Mouse (Mus musculus) intestine, postnatal 0 days (tissue): Measurements from ENCODE around the gene Nxnl1. TPM values are rescaled to one million over a fixed set of nuclear protein-coding genes. Genes with fewer than 3 reads are reported as not detected.

Experiments
- ATAC-seq: fragments of 200-750 bp; cut with Nextera tagmentation; 2 replicates; pipeline ENCODE4 v1.8.0; 2017; ENCODE audit warnings: mild to moderate bottlenecking, moderate TSS enrichment, moderate library complexity
- H3K27ac ChIP-seq: fragments of 300-500 bp; sonication (generic); 2 replicates; pipeline ENCODE4 v1.5.1; 2014; ENCODE audit warnings: mild to moderate bottlenecking, low read depth, low read length, moderate library complexity
- H3K27me3 ChIP-seq: fragments of 300-500 bp; sonication (generic); replicated peaks from 2 replicates; pipeline ENCODE4 v1.6.1; 2014; ENCODE audit warnings: low read length, mixed read lengths; ENCODE audit not compliant: control insufficient read depth, insufficient read depth
- H3K36me3 ChIP-seq: fragments of 300-500 bp; sonication (generic); 2 replicates; pipeline ENCODE4 v1.6.1; 2014; ENCODE audit warnings: mild to moderate bottlenecking, moderate library complexity; ENCODE audit not compliant: control insufficient read depth, insufficient read depth
- H3K4me1 ChIP-seq: fragments of 300-500 bp; sonication (generic); replicated peaks from 2 replicates; pipeline ENCODE4 v1.6.1; 2014; ENCODE audit warnings: antibody characterized with exemption, low read length, mixed read lengths; ENCODE audit not compliant: control insufficient read depth, insufficient read depth
- H3K4me2 ChIP-seq: fragments of 300-500 bp; sonication (generic); replicated peaks from 2 replicates; pipeline ENCODE4 v1.6.1; 2014; ENCODE audit warnings: low read depth, mild to moderate bottlenecking, moderate library complexity
- H3K4me3 ChIP-seq: fragments of 300-500 bp; sonication (generic); 2 replicates; pipeline ENCODE4 v1.5.1; 2014; ENCODE audit warnings: low read depth, low read length
- H3K9ac ChIP-seq: fragments of 300-500 bp; sonication (generic); 2 replicates; pipeline ENCODE4 v1.6.1; 2014; ENCODE audit warnings: mild to moderate bottlenecking, low read depth, low read length
- H3K9me3 ChIP-seq: fragments of 300-500 bp; sonication (generic); 2 replicates; pipeline ENCODE4 v1.6.1; 2016; ENCODE audit warnings: mixed run types; ENCODE audit not compliant: control insufficient read depth
- CTCF ChIP-seq: sonication (generic); IDR thresholded peaks from 2 replicates; pipeline ENCODE4 v1.5.1; 2016; ENCODE audit warnings: low read depth, mild to moderate bottlenecking, control low read depth, antibody characterized with exemption, moderate library complexity
- WGBS: fragments of 180-500 bp; shearing (Covaris S2); extraction: QIAGEN DNeasy Blood & Tissue Kit; methylation state at CpG from one replicate; pipeline ENCODE4 v1.1.7; 2014; 5-methylcytosine and 5-hydroxymethylcytosine counted together
- polyA plus RNA-seq: library from polyadenylated mRNA; unstranded; fragments of >200 nt; fragmentation: Nextera tagmentation; extraction: Ambion mirVana; gene quantifications from 2 replicates; pipeline ENCODE4 v1.2.1, GENCODE M21; 2015

The Nxnl1 gene
- polyA plus RNA-seq, 1 experiment from 2014 or later: not detected

- Histone ChIP-seq H3K9ac (no peak overlapping the region), H3K27me3 (peaks cover 13% of the 10 kb centered on the region; the same call in 1 of the 2 replicates), H3K9me3 (no peaks in the 10 kb centered on the region), H3K4me3 (peak overlapping the region; percentile 29), H3K27ac (no peak overlapping the region), H3K36me3 (no peaks in the 10 kb centered on the region), H3K4me2 (peak overlapping the region; percentile 64), H3K4me1 (0 out of 2 replicates have a peak, but pooled peaks cover 6% of the 10 kb centered on the region)
- ATAC-seq: peak; percentile 25; the same call in 1 of the 2 replicates
- 5% methylated on average over 62 of the region's 65 CpGs for whole genome bisulfite sequencing
- no peak for TF ChIP-seq CTCF
Measured at GRCm38 (mm10) chr8:71601939-71602665, 35.7 kb upstream of the Nxnl1 start.

- Histone ChIP-seq H3K27ac (no peak overlapping the region), H3K4me2 (no peak overlapping the region), H3K9me3 (no peaks in the 10 kb centered on the region), H3K4me1 (0 out of 2 replicates have a peak, but pooled peaks cover 6% of the 10 kb centered on the region), H3K9ac (no peak overlapping the region), H3K4me3 (no peak overlapping the region), H3K36me3 (no peaks in the 10 kb centered on the region; the same call in 1 of the 2 replicates), H3K27me3 (peaks cover 13% of the 10 kb centered on the region; the same call in 1 of the 2 replicates)
- TF ChIP-seq CTCF: no peak
- ATAC-seq: no peak
- 88% methylated on average over 5 of the region's 5 CpGs for WGBS
Measured at GRCm38 (mm10) chr8:71598841-71599240, 32.4 kb upstream of the Nxnl1 start.

DNA sequence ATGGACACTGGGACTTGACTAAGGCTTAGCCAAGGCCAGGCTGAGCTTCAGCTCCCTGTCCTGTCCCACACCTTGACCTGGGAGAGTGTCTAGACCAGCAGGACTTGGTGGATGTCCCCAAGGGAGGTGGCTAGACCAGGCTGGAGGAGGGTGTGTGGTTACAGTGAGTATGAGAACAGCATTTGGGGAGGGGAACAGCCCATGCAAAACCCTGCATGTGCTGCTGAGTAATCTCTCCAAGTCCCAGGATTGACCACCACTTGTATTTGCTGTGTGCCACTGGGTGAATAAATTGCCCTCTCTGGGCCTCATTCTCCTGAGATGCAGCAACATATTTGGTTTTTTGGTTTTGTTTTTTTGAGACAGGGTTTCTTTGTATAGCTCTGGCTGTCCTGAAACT lies 32.0 kb upstream of the Nxnl1 start:
- no peak for ATAC-seq
- no peak overlapping the region for H3K4me2 ChIP-seq
- H3K27me3 ChIP-seq: peaks cover 13% of the 10 kb centered on the region; the same call in 1 of the 2 replicates
- H3K27ac ChIP-seq: no peak overlapping the region
- no peak overlapping the region for H3K9ac ChIP-seq
- no peak overlapping the region for H3K4me3 ChIP-seq
- no peaks in the 10 kb centered on the region for H3K9me3 ChIP-seq
- H3K4me1 ChIP-seq: peaks cover 8% of the 10 kb centered on the region; the same call in 1 of the 2 replicates
- no peak for TF ChIP-seq CTCF
- H3K36me3 ChIP-seq: no peaks in the 10 kb centered on the region; the same call in 1 of the 2 replicates

DNA sequence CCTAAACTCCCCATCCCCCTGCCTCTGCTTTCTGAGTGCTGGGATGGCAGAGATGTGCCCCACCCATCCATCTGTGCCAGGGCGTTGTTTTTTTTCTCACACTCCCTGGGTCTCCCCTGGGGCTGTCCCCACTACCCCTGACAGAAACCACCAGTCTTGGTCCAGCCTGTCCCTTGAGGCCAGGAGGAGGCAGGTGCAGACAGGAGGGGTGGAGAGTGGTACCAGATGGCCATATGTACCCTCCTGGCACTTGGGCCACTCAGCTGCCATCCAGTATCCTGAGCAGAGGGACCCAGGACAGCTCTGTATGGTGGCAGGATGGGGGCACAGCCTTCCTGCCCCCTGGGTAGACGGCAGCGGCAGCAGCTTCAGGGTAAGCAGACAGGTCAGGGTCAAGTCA lies 31.1 kb upstream of the Nxnl1 start, which contains the start of gene Fam129c:
Gene Fam129c, plus strand, starts transcription at position 198 of the 400 bp plus-strand sequence.
- ATAC-seq: no peak
- Histone ChIP-seq H3K4me2 (no peak within 1 kb of the TSS), H3K9ac (no peak within 1 kb of the TSS), H3K27ac (no peak within 1 kb of the TSS), H3K27me3 (peaks cover 11% of the 10 kb centered on the region; the same call in 1 of the 2 replicates), H3K4me1 (peaks cover 13% of the 10 kb centered on the region; the same call in 1 of the 2 replicates), H3K4me3 (no peak within 1 kb of the TSS), H3K36me3 (no peaks in the 10 kb centered on the region; the same call in 1 of the 2 replicates), H3K9me3 (no peaks in the 10 kb centered on the region)
- 92% methylated on average over 3 of the region's 3 CpGs for WGBS
- no peak for TF ChIP-seq CTCF

- Histone ChIP-seq H3K9me3 (no peaks in the 10 kb centered on the region), H3K4me3 (no peak overlapping the region), H3K4me1 (peaks cover 11% of the 10 kb centered on the region; the same call in 1 of the 2 replicates), H3K36me3 (no peaks in the 10 kb centered on the region; the same call in 1 of the 2 replicates), H3K27ac (no peak overlapping the region), H3K9ac (no peak overlapping the region), H3K4me2 (no peak overlapping the region), H3K27me3 (peaks cover 4% of the 10 kb centered on the region; the same call in 1 of the 2 replicates)
- ATAC-seq: no peak
- TF ChIP-seq CTCF: no peak
- 74% methylated on average over 4 of the region's 4 CpGs for WGBS
Measured at GRCm38 (mm10) chr8:71596798-71597197, 30.4 kb upstream of the Nxnl1 start.

GRCm38 (mm10) chr8:71596384-71596783 lies 30.0 kb upstream of the Nxnl1 start:
- Histone ChIP-seq H3K27me3 (peaks cover under 1% of the 10 kb centered on the region; the same call in 1 of the 2 replicates), H3K9ac (no peak overlapping the region), H3K4me2 (no peak overlapping the region), H3K4me1 (peaks cover 11% of the 10 kb centered on the region; the same call in 1 of the 2 replicates), H3K4me3 (no peak overlapping the region), H3K36me3 (no peaks in the 10 kb centered on the region; the same call in 1 of the 2 replicates), H3K27ac (no peak overlapping the region), H3K9me3 (no peaks in the 10 kb centered on the region)
- TF ChIP-seq CTCF: no peak
- WGBS: 60% methylated on average over 6 of the region's 6 CpGs
- ATAC-seq: no peak
